In the genomic region with DNA sequence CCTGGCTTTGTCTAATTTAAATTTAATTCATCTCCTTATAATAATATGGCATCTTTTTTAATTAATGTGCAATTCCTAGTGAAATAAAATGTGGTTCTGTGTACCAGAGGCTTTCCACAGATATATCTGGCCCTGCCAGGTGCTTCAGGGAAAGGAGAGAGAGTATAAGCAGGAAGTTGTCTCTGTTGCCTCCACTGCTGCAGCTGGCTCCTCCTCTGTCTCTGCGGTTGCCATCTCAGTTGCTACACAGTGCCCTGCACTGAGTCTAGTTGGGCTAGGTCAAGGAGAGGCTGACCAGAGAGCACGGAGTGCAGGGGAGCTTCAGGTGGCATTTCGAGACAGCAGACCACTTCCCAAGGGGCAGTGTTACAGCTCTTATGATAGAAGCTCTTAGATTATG, we compare ENCODE assay signal across 23 mouse cellular contexts.
DNase-seq lines count a peak whose midpoint lies in the region; ATAC-seq lines count a peak whose summit lies in the region.
"Had no signal": no experiment of that assay in that cellular context is flagged by ENCODE, and none has a peak within 500 bp of the region (broad histone marks: within the 10 kb centered on the region; RNA-seq: fewer than 3 reads in every experiment).

No protein-coding gene starts in this region.

- no peak overlapping the region for H3K9ac ChIP-seq in hindbrain, embryonic 13.5 days
- no peak overlapping the region for H3K9ac ChIP-seq in hindbrain, embryonic 11.5 days (ENCODE audit: low read depth, low read length)
- H3K9ac ChIP-seq in hindbrain, embryonic 16.5 days (ENCODE audit: low read depth, low read length), result no peak overlapping the region
- H3K9ac ChIP-seq: embryonic facial prominence, embryonic 12.5 days; forebrain, embryonic 13.5 days; forebrain, embryonic 15.5 days had no signal

- DNase-seq in hindbrain, embryonic 11.5 days (ENCODE audit: low spot score), result no peak
- DNase-seq in hindbrain, embryonic 10.5 days (ENCODE audit: low spot score), result no peak
- peak; percentile 1 for DNase-seq in right cerebral cortex, postnatal 4 days
- DNase-seq in right cerebral cortex, postnatal 36 days (ENCODE audit: low spot score in 2 of 2), result no peak
- DNase-seq: adrenal gland, adult 8-10 months; adrenal gland, postnatal 14 days; adrenal gland, postnatal 36 days; B cell, adult 2 months; cerebellum, adult 11-12 months; cerebellum, adult 2 months; cerebellum, adult 9-10 months; cerebellum, postnatal 25 days had no signal

- H3K4me2 ChIP-seq in hindbrain, embryonic 13.5 days, result no peak overlapping the region
- H3K4me2 ChIP-seq in hindbrain, embryonic 11.5 days (replicated peaks; ENCODE audit: low read depth, low read length), result no peak overlapping the region
- no peak overlapping the region for H3K4me2 ChIP-seq in hindbrain, embryonic 16.5 days (ENCODE audit: low read length)
- H3K4me2 ChIP-seq: embryonic facial prominence, embryonic 12.5 days; forebrain, embryonic 13.5 days; forebrain, embryonic 15.5 days had no signal

- peak; percentile 54; the same call in 1 of the 2 replicates for ATAC-seq in hindbrain, embryonic 13.5 days (ENCODE audit: low FRiP score)
- no peak for ATAC-seq in hindbrain, embryonic 11.5 days (ENCODE audit: low FRiP score)
- 0 out of 2 replicates have a peak, but pooled peaks have one; percentile 9 for ATAC-seq in hindbrain, embryonic 16.5 days
- ATAC-seq: activated CD4-positive, CD25-positive, alpha-beta regulatory T cell, adult 4 months; CD4-positive, CD25-positive, alpha-beta regulatory T cell, adult 4 months; forebrain, embryonic 13.5 days; forebrain, embryonic 15.5 days; Patski had no signal

- no peaks in the 10 kb centered on the region for H3K27me3 ChIP-seq in hindbrain, embryonic 13.5 days
- H3K27me3 ChIP-seq in hindbrain, embryonic 11.5 days (ENCODE audit: control insufficient read depth, insufficient read depth, low read length), result no peaks in the 10 kb centered on the region
- no peaks in the 10 kb centered on the region for H3K27me3 ChIP-seq in hindbrain, embryonic 16.5 days (replicated peaks; ENCODE audit: control insufficient read depth, insufficient read depth, low read length)
- H3K27me3 ChIP-seq in hindbrain, embryonic 10.5 days (ENCODE audit: insufficient read depth, poor library complexity, severe bottlenecking), result no peaks in the 10 kb centered on the region
- H3K27me3 ChIP-seq: CH12.LX; embryonic facial prominence, embryonic 12.5 days; forebrain, embryonic 13.5 days; forebrain, embryonic 15.5 days; Patski had no signal

- H3K4me3 ChIP-seq in hindbrain, embryonic 13.5 days, result no peak overlapping the region
- no peak overlapping the region for H3K4me3 ChIP-seq in hindbrain, embryonic 11.5 days (ENCODE audit: low read depth, low read length)
- no peak overlapping the region for H3K4me3 ChIP-seq in hindbrain, embryonic 16.5 days (ENCODE audit: low read length)
- H3K4me3 ChIP-seq in hindbrain, embryonic 10.5 days, result no peak overlapping the region
- H3K4me3 ChIP-seq: embryonic facial prominence, embryonic 10.5 days; embryonic facial prominence, embryonic 12.5 days; forebrain, embryonic 13.5 days; forebrain, embryonic 15.5 days had no signal

- no peaks in the 10 kb centered on the region for H3K9me3 ChIP-seq in hindbrain, embryonic 13.5 days
- no peaks in the 10 kb centered on the region for H3K9me3 ChIP-seq in hindbrain, embryonic 11.5 days (ENCODE audit: control insufficient read depth, low read length)
- H3K9me3 ChIP-seq in hindbrain, embryonic 16.5 days (ENCODE audit: control insufficient read depth, low read length), result no peaks in the 10 kb centered on the region
- H3K9me3 ChIP-seq in hindbrain, embryonic 10.5 days, result no peaks in the 10 kb centered on the region
- H3K9me3 ChIP-seq: embryonic facial prominence, embryonic 10.5 days; embryonic facial prominence, embryonic 12.5 days; forebrain, embryonic 13.5 days; forebrain, embryonic 15.5 days had no signal

- 81% methylated on average over 3 of the region's 3 CpGs for WGBS in hindbrain, embryonic 13.5 days
- 76% methylated on average over 3 of the region's 3 CpGs for WGBS in hindbrain, embryonic 11.5 days
- WGBS in hindbrain, embryonic 16.5 days, result 64% methylated on average over 3 of the region's 3 CpGs
- WGBS in hindbrain, embryonic 10.5 days, result 73% methylated on average over 3 of the region's 3 CpGs

- H3K27ac ChIP-seq in hindbrain, embryonic 13.5 days, result no peak overlapping the region
- H3K27ac ChIP-seq in hindbrain, embryonic 11.5 days (ENCODE audit: low read depth, low read length), result no peak overlapping the region
- H3K27ac ChIP-seq in hindbrain, embryonic 16.5 days (ENCODE audit: low read depth, low read length), result no peak overlapping the region
- H3K27ac ChIP-seq in hindbrain, embryonic 10.5 days, result no peak overlapping the region
- H3K27ac ChIP-seq: embryonic facial prominence, embryonic 10.5 days; embryonic facial prominence, embryonic 12.5 days; forebrain, embryonic 13.5 days; forebrain, embryonic 15.5 days had no signal

- no peaks in the 10 kb centered on the region for H3K4me1 ChIP-seq in hindbrain, embryonic 13.5 days (replicated peaks)
- H3K4me1 ChIP-seq in hindbrain, embryonic 11.5 days (replicated peaks; ENCODE audit: control insufficient read depth, insufficient read depth, low read length), result no peaks in the 10 kb centered on the region
- no peaks in the 10 kb centered on the region for H3K4me1 ChIP-seq in hindbrain, embryonic 16.5 days (ENCODE audit: control insufficient read depth, insufficient read depth, low read depth, low read length)
- H3K4me1 ChIP-seq in hindbrain, embryonic 10.5 days (replicated peaks), result no peaks in the 10 kb centered on the region
- H3K4me1 ChIP-seq: embryonic facial prominence, embryonic 10.5 days; embryonic facial prominence, embryonic 12.5 days; forebrain, embryonic 13.5 days; forebrain, embryonic 15.5 days had no signal

- no peaks in the 10 kb centered on the region for H3K36me3 ChIP-seq in hindbrain, embryonic 13.5 days
- H3K36me3 ChIP-seq in hindbrain, embryonic 11.5 days (ENCODE audit: control insufficient read depth, insufficient read depth, low read length), result no peaks in the 10 kb centered on the region
- H3K36me3 ChIP-seq in hindbrain, embryonic 16.5 days (ENCODE audit: control insufficient read depth, insufficient read depth, low read length), result no peaks in the 10 kb centered on the region
- no peaks in the 10 kb centered on the region for H3K36me3 ChIP-seq in hindbrain, embryonic 10.5 days
- H3K36me3 ChIP-seq: embryonic facial prominence, embryonic 10.5 days; embryonic facial prominence, embryonic 12.5 days; forebrain, embryonic 15.5 days; G1E had no signal
